Mouse (Mus musculus): Measurements from ENCODE around the gene Erc2. TPM values are rescaled to one million over a fixed set of nuclear protein-coding genes. Genes with fewer than 3 reads are reported as not detected.

Erc2 gene
- polyA plus RNA-seq, 1 experiment from 2014 or later: 58.0 TPM

- H3K36me3 ChIP-seq: no peaks in the 10 kb centered on the region
- H3K4me3 ChIP-seq: no peak overlapping the region
- H3K9ac ChIP-seq: no peak overlapping the region
- ATAC-seq (ENCODE audit: low read depth): no peak
- peaks cover 6% of the 10 kb centered on the region; the same call in 1 of the 2 replicates for H3K4me1 ChIP-seq (replicated peaks)
- no peaks in the 10 kb centered on the region for H3K27me3 ChIP-seq
- no peaks in the 10 kb centered on the region for H3K9me3 ChIP-seq
- H3K27ac ChIP-seq (replicated peaks): no peak overlapping the region
- H3K4me2 ChIP-seq: no peak overlapping the region
- 82% methylated on average over 6 of the region's 6 CpGs for WGBS
Observed at GRCm38 (mm10) chr14:27668151-27668550, 45.9 kb downstream of the Erc2 start.

- H3K4me3 ChIP-seq: no peak overlapping the region
- H3K4me2 ChIP-seq: no peak overlapping the region
- H3K9ac ChIP-seq: no peak overlapping the region
- H3K9me3 ChIP-seq: no peaks in the 10 kb centered on the region
- no peak overlapping the region for H3K27ac ChIP-seq (replicated peaks)
- H3K36me3 ChIP-seq: no peaks in the 10 kb centered on the region
- WGBS: 80% methylated on average over 3 of the region's 3 CpGs
- no peak for ATAC-seq (ENCODE audit: low read depth)
- H3K4me1 ChIP-seq (replicated peaks): peaks cover 6% of the 10 kb centered on the region; the same call in 1 of the 2 replicates
- H3K27me3 ChIP-seq: no peaks in the 10 kb centered on the region
Observed at GRCm38 (mm10) chr14:27669939-27670338, 47.7 kb downstream of the Erc2 start.

- Histone ChIP-seq H3K27ac (replicated peaks) (no peak overlapping the region), H3K4me2 (no peak overlapping the region), H3K4me1 (replicated peaks) (peaks cover 6% of the 10 kb centered on the region; the same call in 1 of the 2 replicates), H3K36me3 (no peaks in the 10 kb centered on the region), H3K4me3 (no peak overlapping the region), H3K27me3 (no peaks in the 10 kb centered on the region), H3K9me3 (no peaks in the 10 kb centered on the region), H3K9ac (no peak overlapping the region)
- ATAC-seq (ENCODE audit: low read depth): no peak
- WGBS: 92% methylated on average over 7 of the region's 7 CpGs
Observed at GRCm38 (mm10) chr14:27672761-27673160, 50.5 kb downstream of the Erc2 start.

- no peaks in the 10 kb centered on the region for H3K9me3 ChIP-seq
- no peaks in the 10 kb centered on the region for H3K27me3 ChIP-seq
- WGBS: 82% methylated on average over 4 of the region's 4 CpGs
- H3K36me3 ChIP-seq: no peaks in the 10 kb centered on the region
- H3K9ac ChIP-seq: no peak overlapping the region
- no peak overlapping the region for H3K4me2 ChIP-seq
- H3K4me1 ChIP-seq (replicated peaks): peaks cover 6% of the 10 kb centered on the region; the same call in 1 of the 2 replicates
- ATAC-seq (ENCODE audit: low read depth): no peak
- no peak overlapping the region for H3K27ac ChIP-seq (replicated peaks)
- H3K4me3 ChIP-seq: no peak overlapping the region
Observed at GRCm38 (mm10) chr14:27674096-27674495, 51.9 kb downstream of the Erc2 start.

GRCm38 (mm10) chr14:27674561-27674960, 52.3 kb downstream of the Erc2 start:
- H3K9me3 ChIP-seq: no peaks in the 10 kb centered on the region
- no peak overlapping the region for H3K4me2 ChIP-seq
- no peak overlapping the region for H3K9ac ChIP-seq
- no peaks in the 10 kb centered on the region for H3K36me3 ChIP-seq
- H3K4me1 ChIP-seq (replicated peaks): peaks cover 6% of the 10 kb centered on the region; the same call in 1 of the 2 replicates
- no peak for ATAC-seq (ENCODE audit: low read depth)
- no peak overlapping the region for H3K27ac ChIP-seq (replicated peaks)
- H3K4me3 ChIP-seq: no peak overlapping the region
- 88% methylated on average over 10 of the region's 10 CpGs for WGBS
- H3K27me3 ChIP-seq: no peaks in the 10 kb centered on the region

- no peaks in the 10 kb centered on the region for H3K9me3 ChIP-seq
- 94% methylated on average over 6 of the region's 6 CpGs for WGBS
- no peaks in the 10 kb centered on the region for H3K27me3 ChIP-seq
- no peaks in the 10 kb centered on the region for H3K36me3 ChIP-seq
- H3K27ac ChIP-seq (replicated peaks): no peak overlapping the region
- H3K4me2 ChIP-seq: no peak overlapping the region
- H3K9ac ChIP-seq: no peak overlapping the region
- no peak overlapping the region for H3K4me3 ChIP-seq
- H3K4me1 ChIP-seq (replicated peaks): peaks cover 6% of the 10 kb centered on the region; the same call in 1 of the 2 replicates
- no peak for ATAC-seq (ENCODE audit: low read depth)
Observed at GRCm38 (mm10) chr14:27675071-27675470, 52.8 kb downstream of the Erc2 start.

- Histone ChIP-seq H3K36me3 (no peaks in the 10 kb centered on the region), H3K27ac (replicated peaks) (no peak overlapping the region), H3K9ac (no peak overlapping the region), H3K4me2 (no peak overlapping the region), H3K27me3 (no peaks in the 10 kb centered on the region), H3K9me3 (no peaks in the 10 kb centered on the region), H3K4me1 (replicated peaks) (no peaks in the 10 kb centered on the region), H3K4me3 (no peak overlapping the region)
- WGBS: 92% methylated on average over 3 of the region's 3 CpGs
- ATAC-seq (ENCODE audit: low read depth): no peak
Observed at GRCm38 (mm10) chr14:27682368-27683052, 60.3 kb downstream of the Erc2 start.

- no peaks in the 10 kb centered on the region for H3K36me3 ChIP-seq
- no peak for ATAC-seq (ENCODE audit: low read depth)
- H3K9ac ChIP-seq: no peak overlapping the region
- H3K27ac ChIP-seq (replicated peaks): no peak overlapping the region
- H3K9me3 ChIP-seq: no peaks in the 10 kb centered on the region
- no peak overlapping the region for H3K4me3 ChIP-seq
- peaks cover 10% of the 10 kb centered on the region; the same call in 1 of the 2 replicates for H3K4me1 ChIP-seq (replicated peaks)
- no peaks in the 10 kb centered on the region for H3K27me3 ChIP-seq
- H3K4me2 ChIP-seq: no peak overlapping the region
- 93% methylated on average over 7 of the region's 7 CpGs for WGBS
Observed at GRCm38 (mm10) chr14:27695781-27696180, 73.6 kb downstream of the Erc2 start.

GRCm38 (mm10) chr14:27717364-27717763, 95.1 kb downstream of the Erc2 start:
- Histone ChIP-seq H3K4me3 (no peak overlapping the region), H3K9me3 (no peaks in the 10 kb centered on the region), H3K4me1 (replicated peaks) (peaks cover 11% of the 10 kb centered on the region), H3K4me2 (no peak overlapping the region), H3K9ac (no peak overlapping the region), H3K27ac (replicated peaks) (0 out of 2 replicates have a peak overlapping the region, but pooled peaks have one; percentile 23), H3K36me3 (no peaks in the 10 kb centered on the region), H3K27me3 (no peaks in the 10 kb centered on the region)
- WGBS: 69% methylated on average over 7 of the region's 7 CpGs
- no peak for ATAC-seq (ENCODE audit: low read depth)

- 90% methylated on average over 4 of the region's 4 CpGs for WGBS
- Histone ChIP-seq H3K9me3 (no peaks in the 10 kb centered on the region), H3K4me2 (no peak overlapping the region), H3K27me3 (no peaks in the 10 kb centered on the region), H3K4me1 (replicated peaks) (peaks cover 7% of the 10 kb centered on the region), H3K4me3 (no peak overlapping the region), H3K9ac (no peak overlapping the region), H3K27ac (replicated peaks) (no peak overlapping the region), H3K36me3 (no peaks in the 10 kb centered on the region)
- ATAC-seq (ENCODE audit: low read depth): no peak
Observed at GRCm38 (mm10) chr14:27719601-27720000, 97.4 kb downstream of the Erc2 start.

- Histone ChIP-seq H3K4me2 (no peak overlapping the region), H3K4me3 (no peak overlapping the region), H3K9ac (no peak overlapping the region), H3K27me3 (no peaks in the 10 kb centered on the region), H3K9me3 (no peaks in the 10 kb centered on the region), H3K4me1 (replicated peaks) (peaks cover 7% of the 10 kb centered on the region), H3K36me3 (no peaks in the 10 kb centered on the region), H3K27ac (replicated peaks) (no peak overlapping the region)
- WGBS: 92% methylated on average over 3 of the region's 3 CpGs
- ATAC-seq (ENCODE audit: low read depth): no peak
Observed at GRCm38 (mm10) chr14:27720944-27721343, 98.7 kb downstream of the Erc2 start.

- Histone ChIP-seq H3K4me3 (no peak overlapping the region), H3K27me3 (no peaks in the 10 kb centered on the region), H3K4me2 (no peak overlapping the region), H3K36me3 (no peaks in the 10 kb centered on the region), H3K27ac (replicated peaks) (no peak overlapping the region), H3K9ac (no peak overlapping the region), H3K9me3 (no peaks in the 10 kb centered on the region), H3K4me1 (replicated peaks) (peaks cover 7% of the 10 kb centered on the region)
- no peak for ATAC-seq (ENCODE audit: low read depth)
- WGBS: 89% methylated on average over 3 of the region's 3 CpGs
Observed at GRCm38 (mm10) chr14:27721759-27722158, 99.5 kb downstream of the Erc2 start.

- WGBS: 84% methylated on average over 8 of the region's 8 CpGs
- Histone ChIP-seq H3K27me3 (no peaks in the 10 kb centered on the region), H3K27ac (replicated peaks) (no peak overlapping the region), H3K9me3 (no peaks in the 10 kb centered on the region), H3K4me2 (no peak overlapping the region), H3K4me1 (replicated peaks) (peaks cover 9% of the 10 kb centered on the region; the same call in 1 of the 2 replicates), H3K36me3 (no peaks in the 10 kb centered on the region), H3K9ac (no peak overlapping the region), H3K4me3 (no peak overlapping the region)
- no peak for ATAC-seq (ENCODE audit: low read depth)
Observed at GRCm38 (mm10) chr14:27727541-27727940, 105.3 kb downstream of the Erc2 start.

All from neural tube, embryonic 13.5 days (tissue).